Mouse (Mus musculus) spleen, postnatal 4 days (tissue): ENCODE results near the gene Ppox.
"Not testable (repeated sequence)": the region's sequence is repeated elsewhere in the genome, so short reads cannot be mapped to it uniquely, and the experiment has no call there.

Experiments used
- DNase-seq, 2 experiments: peaks; one replicate each; pipeline ENCODE4 v3.0.0; 2022; ENCODE audit warnings: low spot score in 2 of 2

Gene Ppox

DNA sequence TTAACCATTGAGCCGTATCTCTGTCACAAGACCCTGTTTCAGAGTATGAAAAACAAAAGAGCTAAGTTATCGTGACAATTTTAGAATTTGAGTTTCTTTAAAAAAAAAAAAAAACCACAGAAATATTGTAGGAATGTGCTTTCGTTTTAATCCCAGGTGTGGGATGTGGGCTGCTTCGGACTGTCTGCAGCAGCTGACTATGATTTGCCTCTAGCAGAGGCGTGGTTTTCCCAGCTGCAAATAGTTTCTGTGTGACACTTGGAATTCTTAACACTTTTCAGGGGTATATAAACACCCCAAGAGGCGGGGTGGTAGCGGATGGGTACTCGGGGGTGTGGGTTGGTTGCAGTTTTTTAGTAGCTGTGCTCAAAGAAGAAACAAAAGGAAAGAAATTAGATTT, 35.6 kb downstream of the Ppox start:
- DNase-seq, result no peak

DNA sequence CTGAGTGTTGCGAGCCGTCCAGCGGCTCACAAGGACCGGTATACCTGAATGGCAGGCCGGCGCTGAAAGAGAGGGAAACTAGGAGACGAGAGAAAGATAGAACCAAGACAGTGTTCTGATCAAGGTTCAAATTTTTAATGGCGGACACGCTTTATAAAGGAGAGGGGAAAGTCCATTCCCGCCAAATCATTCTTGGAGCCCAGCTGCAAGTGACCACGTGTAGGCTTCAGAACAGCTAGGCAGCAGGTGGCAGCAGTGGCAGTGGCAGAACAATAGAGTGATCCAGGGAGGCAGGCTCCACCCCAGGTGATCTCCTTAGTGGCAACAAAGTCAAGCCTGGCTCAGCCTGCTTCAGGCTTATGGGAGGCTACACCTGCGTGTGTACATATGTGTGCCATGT, 39.0 kb downstream of the Ppox start:
- not testable (repeated sequence) for DNase-seq

DNA sequence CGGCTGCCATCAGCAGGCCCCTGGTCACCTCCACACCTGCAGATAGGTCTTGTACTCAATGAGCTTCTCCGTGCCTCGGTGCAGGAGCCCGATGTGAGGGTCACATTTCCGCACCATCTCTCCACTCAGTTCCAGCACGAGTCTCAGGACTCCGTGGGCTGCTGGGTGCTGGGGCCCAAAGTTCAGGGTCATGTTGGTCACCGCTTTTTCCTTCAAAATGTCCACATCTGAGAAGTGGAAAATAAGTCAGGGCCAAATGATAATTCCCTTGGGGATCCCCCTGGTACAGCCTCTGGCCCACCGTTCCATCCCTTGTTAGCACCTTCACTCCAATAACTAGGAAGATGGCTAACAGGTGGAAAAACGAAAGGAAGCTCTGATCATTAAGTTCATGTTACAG, 40.1 kb downstream of the Ppox start:
- DNase-seq, result no peak

DNA sequence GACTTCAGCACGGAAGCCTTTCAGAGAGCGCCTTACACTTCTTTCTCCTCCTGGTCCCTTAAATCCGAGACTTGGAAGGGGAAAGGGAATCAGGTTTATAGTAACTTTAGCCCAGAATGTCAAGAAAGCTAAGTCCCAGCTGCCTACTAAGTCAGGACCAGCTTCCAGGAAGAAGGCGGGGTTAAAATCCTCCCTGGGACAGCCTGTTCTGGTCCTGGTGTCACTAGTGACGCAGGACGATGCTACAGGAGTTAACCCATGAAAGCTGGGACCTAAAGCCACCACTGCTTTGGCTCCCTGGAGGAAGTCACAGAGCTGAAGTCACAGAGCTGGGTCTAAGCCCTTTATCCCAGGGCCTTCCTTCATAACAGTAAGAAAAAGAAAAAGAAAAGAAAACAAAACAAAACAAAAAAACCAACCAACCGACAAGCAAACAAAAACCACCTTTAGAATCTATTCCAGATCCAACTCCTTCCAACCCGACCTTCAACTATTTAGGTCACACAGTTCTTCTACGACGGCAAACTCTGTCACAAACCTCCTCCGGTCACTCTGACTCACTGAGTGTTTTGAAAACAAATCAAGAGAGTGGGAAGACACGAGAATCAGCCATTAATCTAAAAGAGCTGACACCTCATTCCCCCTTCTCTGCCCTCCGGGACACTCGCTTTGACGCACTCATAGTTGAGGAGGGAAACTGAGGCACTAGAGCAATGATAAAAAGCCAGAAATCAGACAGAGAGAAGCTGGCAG, 40.8 kb downstream of the Ppox start:
- DNase-seq, result no peak

DNA sequence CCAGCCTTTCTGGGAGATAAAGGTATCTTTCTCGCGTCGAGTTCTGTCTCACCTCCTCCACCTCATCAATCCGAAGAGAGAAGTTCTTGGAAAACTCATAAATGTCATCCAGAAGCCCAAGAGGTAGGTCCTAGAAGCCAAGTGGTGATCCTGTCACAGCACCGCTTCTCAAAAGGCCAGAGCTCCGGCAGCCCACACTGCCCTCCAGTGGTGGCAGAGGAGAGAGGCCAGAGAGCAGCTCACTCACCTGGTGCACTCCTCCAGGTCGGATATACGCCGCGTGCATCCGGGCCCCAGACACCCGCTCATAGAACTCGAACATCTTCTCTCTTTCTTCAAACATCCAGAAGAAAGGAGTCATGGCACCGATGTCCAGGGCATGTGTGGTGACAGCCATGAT, 42.5 kb downstream of the Ppox start:
- DNase-seq, result peak; percentile 63 to 84

DNA sequence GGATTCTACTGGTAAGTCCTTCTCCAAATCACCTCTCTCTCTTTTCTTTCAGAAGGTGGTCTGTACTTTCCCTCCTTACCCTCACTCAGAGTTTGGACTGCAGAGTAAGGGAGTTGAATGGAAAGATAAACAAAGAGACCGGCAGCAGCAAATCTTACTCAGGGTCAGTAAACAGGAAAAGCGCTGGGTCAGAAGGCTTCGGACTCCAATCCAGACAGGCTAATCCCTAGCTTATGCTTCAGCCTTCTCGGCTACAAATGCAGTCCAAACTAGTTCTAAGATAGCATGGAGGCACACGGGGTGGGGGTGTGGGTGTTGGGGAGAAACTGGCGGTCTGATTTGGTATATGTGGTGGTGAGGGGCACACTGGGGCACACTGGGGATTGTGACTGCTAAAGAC, 43.5 kb downstream of the Ppox start:
- no peak for DNase-seq

DNA sequence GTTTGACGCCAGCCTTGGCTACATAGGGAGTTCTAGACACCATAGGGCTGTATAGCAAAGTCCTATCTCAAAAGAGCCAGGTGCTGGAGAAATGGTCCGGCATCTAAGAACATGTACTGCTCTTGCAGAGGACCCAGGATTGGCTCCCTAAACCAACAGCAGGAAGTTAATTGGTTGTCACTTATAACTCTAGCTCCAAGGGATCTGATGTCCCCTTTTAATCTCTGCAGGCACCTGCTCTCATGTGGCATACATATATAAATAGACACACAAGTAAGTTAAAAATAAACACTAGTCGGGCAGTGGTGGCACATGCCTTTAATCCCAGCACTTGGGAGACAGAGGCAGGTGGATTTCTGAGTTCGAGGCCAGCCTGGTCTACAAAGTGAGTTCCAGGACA, 45.2 kb downstream of the Ppox start:
- DNase-seq, result no peak

DNA sequence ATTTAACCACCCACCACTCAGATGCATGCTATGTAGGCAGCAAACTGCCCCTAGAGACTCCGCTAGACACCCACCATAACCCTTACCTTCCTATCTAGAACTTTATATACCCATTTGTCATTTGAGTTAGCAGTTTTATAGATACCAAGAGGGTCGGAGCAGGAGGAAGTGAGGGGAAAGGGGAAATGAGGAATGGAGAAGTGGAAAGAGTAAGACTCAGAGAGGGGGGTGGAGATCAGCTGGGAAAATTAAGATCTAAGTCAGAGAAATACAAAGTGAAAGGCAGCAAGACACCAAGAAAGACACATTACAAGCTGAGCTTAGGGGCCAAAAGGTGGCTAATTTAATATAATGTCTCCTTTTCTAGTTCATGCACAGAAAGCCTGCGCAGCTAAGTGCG, 46.4 kb downstream of the Ppox start:
- no peak for DNase-seq

DNA sequence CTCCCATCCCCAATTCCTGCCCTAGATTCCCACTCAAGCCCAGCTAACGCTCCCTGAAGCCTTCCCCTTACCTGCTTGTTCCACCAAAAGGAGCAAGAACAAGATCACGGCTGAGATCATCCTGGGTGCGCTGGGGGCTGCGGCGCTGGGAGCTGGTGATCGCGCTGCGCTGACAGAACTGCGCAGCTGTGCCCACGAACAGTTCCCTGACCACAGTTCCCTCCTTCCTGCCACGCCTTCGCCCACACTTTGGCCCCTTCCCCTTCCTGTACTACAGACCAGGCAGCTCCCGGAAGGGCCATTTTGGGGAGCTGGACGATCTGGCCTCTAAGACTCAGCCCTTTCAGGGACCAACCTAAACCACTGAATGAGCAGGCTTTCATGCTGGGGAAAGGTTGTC, 46.9 kb downstream of the Ppox start, which contains the start of gene Fcer1g:
Fcer1g (minus strand) TSS at position 240 of the 400 bp plus-strand sequence.
- DNase-seq, result peak; percentile 45 to 75

DNA sequence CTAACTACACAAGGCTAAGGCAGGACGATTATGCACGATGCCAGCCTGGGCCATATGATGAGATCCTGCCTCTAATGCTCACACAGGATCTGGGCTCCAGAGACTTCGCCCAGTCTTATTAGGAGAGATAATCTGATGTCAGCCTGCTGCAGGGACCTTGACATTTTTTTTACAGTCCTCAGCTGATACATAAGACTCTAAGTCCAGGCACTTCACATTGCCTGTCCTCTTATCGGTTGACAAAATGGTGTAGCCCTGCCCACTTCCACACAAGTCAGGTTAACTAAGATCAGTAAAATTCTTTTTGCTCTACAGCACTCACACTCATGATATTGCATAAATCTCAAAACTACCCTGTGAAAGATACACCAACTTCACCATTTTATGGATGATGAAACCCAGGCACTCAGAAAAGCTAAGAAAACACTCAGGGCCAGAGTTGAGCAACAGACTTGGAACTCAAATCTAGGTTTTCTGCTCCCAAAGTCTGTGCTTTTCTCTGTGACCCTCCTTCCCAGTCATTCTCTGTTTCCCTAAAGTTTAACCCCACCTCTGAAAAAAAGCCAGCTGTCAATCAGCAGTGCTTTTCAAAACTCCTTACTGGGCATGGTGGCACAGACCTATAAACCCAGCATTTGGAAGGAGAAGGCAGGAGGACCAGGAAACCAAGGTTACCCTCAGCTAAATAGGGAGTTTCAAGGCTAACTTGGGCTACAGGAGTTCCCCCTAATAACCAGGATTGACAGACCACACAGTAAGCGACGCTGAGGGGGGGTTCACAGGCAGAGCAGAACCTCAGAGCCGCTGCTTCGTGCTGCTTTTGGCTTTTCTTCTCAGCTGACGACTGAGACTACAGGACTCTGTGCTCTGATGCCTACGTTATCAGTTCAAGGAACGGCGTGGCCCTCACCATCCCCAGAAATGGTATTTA, 47.9 kb downstream of the Ppox start:
- DNase-seq, result no peak

DNA sequence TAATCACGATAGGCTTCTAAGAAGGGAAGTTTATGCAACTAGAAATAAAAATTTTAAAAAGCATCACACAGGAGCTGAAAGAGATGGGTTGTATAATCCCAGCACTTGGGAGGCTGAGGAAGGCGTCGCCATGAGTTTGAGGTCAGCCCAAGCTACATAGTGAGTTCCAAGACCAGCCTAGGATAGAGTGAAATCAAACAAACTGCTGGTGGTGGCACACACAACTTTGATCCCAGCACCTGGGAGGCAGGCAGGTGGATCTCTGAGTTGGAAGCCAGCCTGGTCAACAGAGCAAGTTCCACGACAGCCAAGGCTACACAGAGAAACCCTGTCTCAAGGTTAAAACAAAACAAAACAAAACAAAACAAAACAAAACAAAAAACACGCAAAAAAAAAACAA, 48.6 kb downstream of the Ppox start:
- no peak for DNase-seq

DNA sequence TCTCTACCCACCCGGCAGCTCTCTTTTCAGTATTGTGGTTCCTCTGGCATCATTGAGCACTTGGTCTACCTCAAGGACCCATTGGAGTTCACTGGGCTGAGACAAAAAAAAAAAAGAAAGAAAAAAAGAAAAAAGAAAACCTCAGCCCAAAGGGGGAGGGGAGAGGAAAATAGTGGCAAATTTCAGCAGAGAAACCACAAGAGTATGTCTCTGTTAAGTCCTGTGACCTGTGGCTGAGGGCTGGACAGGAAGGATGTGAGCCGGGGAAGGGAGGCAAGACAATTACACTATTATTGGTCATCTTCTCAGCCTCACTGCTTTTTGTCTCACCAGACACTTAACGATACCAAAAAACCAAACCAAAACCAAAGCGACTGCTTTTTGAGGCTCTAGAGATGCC, 49.1 kb downstream of the Ppox start:
- DNase-seq, result no peak

DNA sequence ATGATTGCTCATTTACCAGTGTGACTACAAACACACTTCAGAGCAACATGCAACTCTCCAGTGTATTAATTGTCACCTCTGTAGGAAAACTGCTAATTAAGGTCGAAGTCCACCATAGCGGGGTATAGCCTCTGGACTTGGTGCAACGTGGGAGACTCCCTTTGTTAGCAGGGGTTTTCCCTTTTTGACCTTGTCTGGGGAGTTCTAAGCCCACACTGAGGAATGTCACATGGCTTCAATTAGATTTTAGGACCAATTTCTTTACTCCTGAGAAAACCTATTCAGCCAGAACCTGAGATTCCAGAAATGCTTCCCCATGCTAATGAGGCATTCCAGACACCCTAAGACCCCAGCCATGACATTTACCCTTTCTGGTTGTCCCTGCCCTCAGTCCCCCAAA, 50.8 kb downstream of the Ppox start:
- DNase-seq, result no peak

DNA sequence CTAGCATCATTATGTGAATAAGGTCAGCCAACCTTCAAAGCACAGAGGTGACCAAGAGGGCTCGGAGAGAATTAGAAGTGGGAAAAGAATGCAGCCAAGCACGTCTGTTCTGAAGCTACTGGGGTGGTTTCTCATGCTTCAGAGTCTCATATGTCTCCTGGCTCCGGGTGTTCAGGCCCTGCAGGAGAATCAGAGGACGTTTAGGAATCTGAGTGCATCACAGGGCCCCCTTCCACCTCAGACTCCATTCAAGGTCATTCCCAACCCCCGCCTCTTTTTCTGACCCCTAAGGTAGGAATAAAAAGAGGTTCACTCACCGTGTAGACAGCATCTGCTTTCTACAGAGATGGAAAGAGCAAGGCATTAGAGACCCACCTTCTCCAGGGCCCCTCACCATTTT, 51.2 kb downstream of the Ppox start:
- DNase-seq, result no peak

DNA sequence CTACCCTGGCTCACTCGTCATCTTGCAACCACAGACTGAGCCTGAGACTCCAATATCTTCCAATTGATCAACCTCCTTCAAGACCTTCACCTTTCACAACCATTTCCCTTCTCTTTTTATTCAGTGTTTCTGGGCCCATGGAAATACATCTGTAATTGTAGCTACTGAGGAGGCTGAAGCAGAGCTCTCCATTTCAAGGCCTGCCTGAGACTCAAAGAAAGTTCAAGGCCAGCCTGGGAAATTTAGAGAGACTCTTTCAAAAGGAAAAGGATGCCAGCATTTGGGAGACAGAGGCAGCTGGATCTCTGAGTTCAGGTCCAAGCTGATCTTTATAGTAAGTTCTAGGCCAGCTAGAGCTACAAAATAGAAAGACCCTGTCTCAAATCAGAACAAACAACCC, 53.1 kb downstream of the Ppox start:
- no peak for DNase-seq

DNA sequence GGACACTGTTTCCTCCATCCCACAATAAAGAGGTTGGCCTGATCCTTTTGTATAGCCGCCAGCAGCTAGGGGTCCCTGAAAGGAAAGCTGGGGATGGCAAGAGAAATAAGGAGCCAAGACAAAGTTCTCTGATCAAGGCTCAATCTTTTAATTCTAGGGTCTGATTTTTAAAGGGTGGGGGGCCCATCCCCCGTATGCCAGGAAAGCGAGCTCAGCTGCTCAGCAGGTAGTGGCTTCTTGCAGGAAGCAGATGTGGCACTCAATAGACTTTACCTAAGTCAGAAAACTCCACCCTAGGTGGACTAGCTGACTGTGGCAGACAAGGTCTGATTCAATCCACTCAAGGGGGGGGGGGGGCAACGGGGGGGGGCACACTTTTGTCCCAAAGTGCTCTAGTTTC, 54.2 kb downstream of the Ppox start:
- DNase-seq, result no peak
